Mouse (Mus musculus) embryonic facial prominence, embryonic 14.5 days (tissue): ENCODE results near the gene Actr10. TPM values are rescaled to one million over a fixed set of nuclear protein-coding genes. Genes with fewer than 3 reads are reported as not detected.

ENCODE experiments used
- ATAC-seq: fragments of 200-750 bp; cut with Nextera tagmentation; 2 replicates; pipeline ENCODE4 v1.8.0; 2017; ENCODE audit warnings: low read depth, moderate number of reproducible peaks, moderate TSS enrichment
- DNase-seq: peaks from one replicate; pipeline ENCODE4 v3.0.0-alpha.2; 2015; ENCODE audit warnings: low spot score
- H3K27ac ChIP-seq: fragments of 300-500 bp; sonication (generic); replicated peaks from 2 replicates; pipeline ENCODE4 v1.5.1; 2014; ENCODE audit warnings: low read depth, mild to moderate bottlenecking, low read length, moderate library complexity
- H3K27me3 ChIP-seq: fragments of 300-500 bp; sonication (generic); replicated peaks from 2 replicates; pipeline ENCODE4 v1.6.1; 2014; ENCODE audit warnings: low read length; ENCODE audit not compliant: control insufficient read depth, insufficient read depth
- H3K36me3 ChIP-seq: fragments of 300-500 bp; sonication (generic); 2 replicates; pipeline ENCODE4 v1.6.1; 2014; ENCODE audit warnings: low read length, mixed read lengths; ENCODE audit not compliant: control insufficient read depth, insufficient read depth
- H3K4me1 ChIP-seq: fragments of 300-500 bp; sonication (generic); 2 replicates; pipeline ENCODE4 v1.6.1; 2014; ENCODE audit warnings: antibody characterized with exemption, low read length; ENCODE audit not compliant: control insufficient read depth, insufficient read depth
- H3K4me2 ChIP-seq: fragments of 300-500 bp; sonication (generic); 2 replicates; pipeline ENCODE4 v1.6.1; 2014; ENCODE audit warnings: low read depth, mild to moderate bottlenecking, low read length, moderate library complexity, mixed read lengths
- H3K4me3 ChIP-seq: fragments of 300-500 bp; sonication (generic); 2 replicates; pipeline ENCODE4 v1.5.1; 2014; ENCODE audit warnings: low read depth, mild to moderate bottlenecking, low read length
- H3K9ac ChIP-seq: fragments of 300-500 bp; sonication (generic); 2 replicates; pipeline ENCODE4 v1.6.1; 2014; ENCODE audit warnings: low read depth, mild to moderate bottlenecking, low read length, moderate library complexity, mixed read lengths
- H3K9me3 ChIP-seq: fragments of 300-500 bp; sonication (generic); 2 replicates; pipeline ENCODE4 v1.6.1; 2016; ENCODE audit warnings: low read length; ENCODE audit not compliant: control insufficient read depth
- WGBS: fragments of 180-500 bp; shearing (Covaris S2); extraction: QIAGEN DNeasy Blood & Tissue Kit; methylation state at CpG from one replicate; pipeline ENCODE4 v1.1.7; 2014; 5-methylcytosine and 5-hydroxymethylcytosine counted together
- polyA plus RNA-seq: library from polyadenylated mRNA; unstranded; fragments of >200 nt; fragmentation: Nextera tagmentation; extraction: Ambion mirVana; gene quantifications from 2 replicates; pipeline ENCODE4 v1.2.1, GENCODE M21; 2014

Actr10 gene
- polyA plus RNA-seq, 1 experiment from 2014 or later, result 269 TPM

- peak overlapping the region; percentile 98 for H3K27ac ChIP-seq
- no peaks in the 10 kb centered on the region for H3K9me3 ChIP-seq
- H3K9ac ChIP-seq, result peak overlapping the region; percentile 85
- H3K36me3 ChIP-seq, result peaks cover 10% of the 10 kb centered on the region; the same call in 1 of the 2 replicates
- ATAC-seq (peak; percentile 76), DNase-seq (peak; percentile 89)
- H3K4me1 ChIP-seq, result no peaks in the 10 kb centered on the region
- H3K4me2 ChIP-seq, result peak overlapping the region; percentile 54
- peak overlapping the region; percentile 72 for H3K4me3 ChIP-seq
- no peaks in the 10 kb centered on the region for H3K27me3 ChIP-seq
- 0% methylated on average over 15 of the region's 15 CpGs for WGBS
Measured at GRCm38 (mm10) chr12:70968791-70969307, 31.2 kb downstream of the Actr10 start.

- ATAC-seq, result no peak
- WGBS, result 6% methylated on average over 17 of the region's 17 CpGs
- Histone ChIP-seq H3K9ac (peak overlapping the region; percentile 58; the same call in 1 of the 2 replicates), H3K9me3 (no peaks in the 10 kb centered on the region), H3K27ac (peak overlapping the region; percentile 72), H3K4me1 (no peaks in the 10 kb centered on the region), H3K4me2 (peak overlapping the region; percentile 61), H3K4me3 (peak overlapping the region; percentile 72), H3K36me3 (0 out of 2 replicates have a peak, but pooled peaks cover 2% of the 10 kb centered on the region), H3K27me3 (no peaks in the 10 kb centered on the region)
- peak; percentile 89 for DNase-seq
Measured at GRCm38 (mm10) chr12:70969485-70970184, 32.0 kb downstream of the Actr10 start.

GRCm38 (mm10) chr12:70973831-70974230, 36.2 kb downstream of the Actr10 start:
- WGBS, result 88% methylated on average over 4 of the region's 4 CpGs
- DNase-seq, result no peak
- H3K4me2 ChIP-seq, result peak overlapping the region; percentile 72
- no peaks in the 10 kb centered on the region for H3K27me3 ChIP-seq
- H3K4me3 ChIP-seq, result peak overlapping the region; percentile 86
- H3K27ac ChIP-seq, result no peak overlapping the region; the same call in 1 of the 2 replicates
- H3K9me3 ChIP-seq, result no peaks in the 10 kb centered on the region
- H3K36me3 ChIP-seq, result peaks cover 5% of the 10 kb centered on the region; the same call in 1 of the 2 replicates
- peaks cover 8% of the 10 kb centered on the region for H3K4me1 ChIP-seq
- ATAC-seq, result no peak
- H3K9ac ChIP-seq, result no peak overlapping the region

GRCm38 (mm10) chr12:70974441-70975266, 37.0 kb downstream of the Actr10 start, which contains the start of gene Psma3:
Psma3 (plus strand) TSS chr12:70974621.
- Histone ChIP-seq H3K36me3 (peaks cover 13% of the 10 kb centered on the region; the same call in 1 of the 2 replicates), H3K27ac (peak within 1 kb of the TSS; percentile 98), H3K4me3 (peak within 1 kb of the TSS; percentile 86), H3K4me2 (peak within 1 kb of the TSS; percentile 72), H3K9ac (peak within 1 kb of the TSS; percentile 96), H3K9me3 (no peaks in the 10 kb centered on the region), H3K27me3 (no peaks in the 10 kb centered on the region), H3K4me1 (peaks cover 8% of the 10 kb centered on the region)
- under 1% methylated on average over 42 of the region's 71 CpGs for WGBS
- ATAC-seq, result peak; percentile 100
- peak; percentile 98 for DNase-seq

GRCm38 (mm10) chr12:70975406-70975805, 37.7 kb downstream of the Actr10 start:
- H3K27me3 ChIP-seq, result no peaks in the 10 kb centered on the region
- no peak for ATAC-seq
- H3K36me3 ChIP-seq, result peaks cover 19% of the 10 kb centered on the region
- H3K4me2 ChIP-seq, result peak overlapping the region; percentile 72
- no peaks in the 10 kb centered on the region for H3K9me3 ChIP-seq
- H3K9ac ChIP-seq, result peak overlapping the region; percentile 96
- DNase-seq, result no peak
- WGBS, result 16% methylated on average over 10 of the region's 10 CpGs
- peak overlapping the region; percentile 98 for H3K27ac ChIP-seq
- peak overlapping the region; percentile 86 for H3K4me3 ChIP-seq
- H3K4me1 ChIP-seq, result peaks cover 8% of the 10 kb centered on the region

GRCm38 (mm10) chr12:70975891-70976290, 38.2 kb downstream of the Actr10 start:
- 59% methylated on average over 3 of the region's 3 CpGs for WGBS
- Histone ChIP-seq H3K9me3 (no peaks in the 10 kb centered on the region), H3K27me3 (no peaks in the 10 kb centered on the region)

GRCm38 (mm10) chr12:70978345-70978744, 40.7 kb downstream of the Actr10 start:
- 92% methylated on average over 7 of the region's 7 CpGs for WGBS
- no peak overlapping the region for H3K4me2 ChIP-seq
- ATAC-seq, result no peak
- peaks cover 37% of the 10 kb centered on the region for H3K36me3 ChIP-seq
- H3K27me3 ChIP-seq, result no peaks in the 10 kb centered on the region
- peaks cover 8% of the 10 kb centered on the region for H3K4me1 ChIP-seq
- DNase-seq, result no peak
- no peak overlapping the region for H3K4me3 ChIP-seq
- no peak overlapping the region for H3K9ac ChIP-seq
- no peak overlapping the region for H3K27ac ChIP-seq
- H3K9me3 ChIP-seq, result no peaks in the 10 kb centered on the region

More at GRCm38 (mm10) chr12:70975891-70976290, 38.2 kb downstream of the Actr10 start:
- Histone ChIP-seq H3K4me3 (peak overlapping the region; percentile 86), H3K4me2 (peak overlapping the region; percentile 72), H3K4me1 (peaks cover 8% of the 10 kb centered on the region), H3K9ac (peak overlapping the region; percentile 96), H3K36me3 (peaks cover 23% of the 10 kb centered on the region), H3K27ac (no peak overlapping the region)
- DNase-seq (no peak), ATAC-seq (no peak)

GRCm38 (mm10) chr12:70984855-70985550, 47.3 kb downstream of the Actr10 start:
- H3K4me2 ChIP-seq, result no peak overlapping the region
- H3K9me3 ChIP-seq, result no peaks in the 10 kb centered on the region
- no peak overlapping the region for H3K9ac ChIP-seq
- peaks cover 86% of the 10 kb centered on the region for H3K36me3 ChIP-seq
- no peak overlapping the region for H3K4me3 ChIP-seq
- DNase-seq, result no peak
- H3K27ac ChIP-seq, result no peak overlapping the region
- WGBS, result 91% methylated on average over 7 of the region's 7 CpGs
- no peaks in the 10 kb centered on the region for H3K4me1 ChIP-seq
- H3K27me3 ChIP-seq, result no peaks in the 10 kb centered on the region
- ATAC-seq, result no peak
